Mouse (Mus musculus) myocyte (in vitro differentiated cells): ENCODE measurements around the gene Atp2b4. TPM values are rescaled to one million over a fixed set of nuclear protein-coding genes. Genes with fewer than 3 reads are reported as not detected.

Experiments
- H3K27me3 ChIP-seq: one replicate; pipeline ENCODE4 v1.6.1; 2011; ENCODE audit not compliant: control insufficient read depth, insufficient read depth, insufficient read length
- H3K36me3 ChIP-seq: one replicate; pipeline ENCODE4 v1.6.1; 2011; ENCODE audit not compliant: control insufficient read depth, insufficient read depth
- H3K4me2 ChIP-seq: one replicate; pipeline ENCODE4 v1.6.1; 2011; ENCODE audit warnings: low read depth, control low read depth
- H3K4me3 ChIP-seq: one replicate; pipeline ENCODE4 v1.5.1; 2011; ENCODE audit warnings: mild to moderate bottlenecking, control low read depth, moderate library complexity
- H3K79me2 ChIP-seq: one replicate; pipeline ENCODE4 v1.6.1; 2011; ENCODE audit not compliant: control insufficient read depth, insufficient read depth
- H3ac ChIP-seq: one replicate; pipeline ENCODE4 v1.6.1; 2011; ENCODE audit not compliant: control insufficient read depth, insufficient read length
- CEBPB ChIP-seq: IDR thresholded peaks from 2 replicates; pipeline ENCODE4 v1.6.1; 2011; ENCODE audit warnings: mild to moderate bottlenecking, moderate library complexity; ENCODE audit not compliant: poor library complexity, insufficient read depth, severe bottlenecking
- E2F4 ChIP-seq: IDR thresholded peaks from one replicate; pipeline ENCODE4 v1.6.1; 2011; ENCODE audit warnings: mild to moderate bottlenecking, control low read depth, moderate library complexity; ENCODE audit not compliant: insufficient read depth
- MAX ChIP-seq: IDR thresholded peaks from one replicate; pipeline ENCODE4 v1.6.1; 2011; ENCODE audit warnings: low read depth, mild to moderate bottlenecking, control low read depth
- MYOD1 ChIP-seq, 3 experiments: IDR thresholded peaks; one replicate each; pipeline ENCODE4 v1.6.1; 2011; ENCODE audit warnings: control low read depth in 2 of 3, low read depth in 2 of 3, mild to moderate bottlenecking in 2 of 3, moderate library complexity in 1 of 3; ENCODE audit not compliant: insufficient read length in 2 of 3, control insufficient read depth in 1 of 3
- MYOG ChIP-seq, 3 experiments: IDR thresholded peaks; one replicate each; pipeline ENCODE4 v1.6.1; 2011; ENCODE audit warnings: control low read depth in 2 of 3, low read depth in 2 of 3, mild to moderate bottlenecking in 2 of 3; ENCODE audit not compliant: insufficient read length in 2 of 3, control insufficient read depth in 1 of 3, insufficient read depth in 1 of 3
- POLR2A ChIP-seq: IDR thresholded peaks from one replicate; pipeline ENCODE4 v1.6.1; 2011; ENCODE audit warnings: low read depth, mild to moderate bottlenecking, control low read depth, moderate library complexity; ENCODE audit not compliant: insufficient read length
- POLR2AphosphoS2 ChIP-seq: IDR thresholded peaks from one replicate; pipeline ENCODE4 v1.6.1; 2011; ENCODE audit warnings: low read depth, control low read depth; ENCODE audit not compliant: insufficient read length
- REST ChIP-seq: IDR thresholded peaks from one replicate; pipeline ENCODE4 v1.6.1; 2011; ENCODE audit warnings: mild to moderate bottlenecking, control low read depth, moderate library complexity; ENCODE audit not compliant: insufficient read depth, insufficient read length
- SRF ChIP-seq: IDR thresholded peaks from one replicate; pipeline ENCODE4 v1.6.1; 2011; ENCODE audit warnings: low read depth; ENCODE audit not compliant: control insufficient read depth, insufficient read length
- TCF12 ChIP-seq: IDR thresholded peaks from one replicate; pipeline ENCODE4 v1.6.1; 2011; ENCODE audit warnings: mild to moderate bottlenecking, control low read depth; ENCODE audit not compliant: poor library complexity, insufficient read depth, severe bottlenecking
- TCF3 ChIP-seq: IDR thresholded peaks from one replicate; pipeline ENCODE4 v1.6.1; 2011; ENCODE audit warnings: low read depth, control low read depth; ENCODE audit not compliant: insufficient read length
- USF1 ChIP-seq: IDR thresholded peaks from one replicate; pipeline ENCODE4 v1.6.1; 2011; ENCODE audit warnings: low read depth, mild to moderate bottlenecking, control low read depth, moderate library complexity
- polyA plus RNA-seq: library from polyadenylated mRNA; unstranded; fragments of >200 nt; fragmentation: generic; extraction: Trizol; gene quantifications from one replicate; pipeline ENCODE4 v1.2.1, GENCODE M21; 2012; ENCODE audit warnings: missing spikeins

Atp2b4 gene
- polyA plus RNA-seq, 1 experiment, result 28.1 TPM

DNA sequence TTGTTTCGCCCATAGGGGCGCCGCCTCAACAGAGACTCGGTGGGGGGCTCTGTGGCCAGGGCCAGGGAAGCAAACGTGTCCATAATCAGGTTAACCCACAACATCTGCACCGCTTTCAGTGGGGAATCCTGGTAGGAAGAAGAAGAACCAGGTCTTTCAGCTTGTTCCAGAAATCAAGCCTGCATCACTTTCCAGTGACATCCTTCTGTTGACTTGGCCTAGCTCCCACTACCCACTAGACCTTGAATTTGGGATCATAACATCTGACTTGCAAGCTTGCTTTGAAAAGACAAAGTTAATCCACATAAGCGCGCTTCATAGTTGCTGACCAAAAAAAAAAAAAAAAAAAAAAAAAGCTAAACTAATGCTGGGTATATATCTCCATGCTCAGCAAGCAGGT lies 82.1 kb downstream of the Atp2b4 start:
- no peaks in the 10 kb centered on the region for H3K27me3 ChIP-seq
- no peak overlapping the region for H3K4me2 ChIP-seq
- no peak overlapping the region for H3ac ChIP-seq
- no peak overlapping the region for H3K4me3 ChIP-seq
- H3K36me3 ChIP-seq, result no peaks in the 10 kb centered on the region
- no peaks in the 10 kb centered on the region for H3K79me2 ChIP-seq
- TF ChIP-seq USF1, result no peak
- TF ChIP-seq CEBPB, result no peak
- no peak for TF ChIP-seq TCF12
- TF ChIP-seq MYOG (IDR thresholded peaks at IDR 0.05; ENCODE audit: control insufficient read depth in 1 of 3, insufficient read depth in 1 of 3, insufficient read length in 2 of 3, low read depth in 2 of 3), result no peak
- no peak for TF ChIP-seq E2F4
- TF ChIP-seq POLR2A, result no peak
- TF ChIP-seq POLR2AphosphoS2, result no peak
- TF ChIP-seq TCF3, result no peak
- no peak for TF ChIP-seq MAX
- no peak for TF ChIP-seq SRF
- TF ChIP-seq REST, result no peak
- no peak for TF ChIP-seq MYOD1 (IDR thresholded peaks at IDR 0.05; ENCODE audit: control insufficient read depth in 1 of 3, insufficient read length in 2 of 3, low read depth in 2 of 3)

DNA sequence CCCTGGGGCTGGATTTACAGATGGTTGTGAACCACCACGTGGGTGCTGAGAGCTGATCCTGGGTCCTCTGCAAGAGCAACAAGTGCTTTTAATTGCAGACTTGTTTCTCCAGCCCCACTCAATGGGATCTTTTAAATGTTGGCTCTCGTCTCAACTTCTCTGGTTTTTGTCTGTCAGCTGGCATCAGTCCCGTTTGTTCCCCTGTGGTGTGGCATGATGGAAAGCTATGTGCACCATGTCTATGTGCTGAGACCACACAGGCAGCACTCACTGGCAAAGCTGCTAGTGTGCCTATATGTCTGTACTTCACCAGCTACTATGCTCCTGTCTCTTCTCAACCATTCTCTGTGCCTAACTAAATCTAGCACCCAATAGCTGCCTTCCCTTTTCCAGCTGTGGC lies 82.5 kb downstream of the Atp2b4 start:
- no peaks in the 10 kb centered on the region for H3K27me3 ChIP-seq
- no peak overlapping the region for H3K4me2 ChIP-seq
- H3ac ChIP-seq, result no peak overlapping the region
- H3K4me3 ChIP-seq, result no peak overlapping the region
- no peaks in the 10 kb centered on the region for H3K36me3 ChIP-seq
- no peaks in the 10 kb centered on the region for H3K79me2 ChIP-seq
- TF ChIP-seq POLR2AphosphoS2 (no peak), MYOG (IDR thresholded peaks at IDR 0.05; ENCODE audit: control insufficient read depth in 1 of 3, insufficient read depth in 1 of 3, insufficient read length in 2 of 3, low read depth in 2 of 3) (no peak), REST (no peak), TCF12 (no peak), MYOD1 (IDR thresholded peaks at IDR 0.05; ENCODE audit: control insufficient read depth in 1 of 3, insufficient read length in 2 of 3, low read depth in 2 of 3) (no peak), TCF3 (no peak), E2F4 (no peak), POLR2A (no peak), USF1 (no peak), SRF (no peak), MAX (no peak), CEBPB (no peak)

DNA sequence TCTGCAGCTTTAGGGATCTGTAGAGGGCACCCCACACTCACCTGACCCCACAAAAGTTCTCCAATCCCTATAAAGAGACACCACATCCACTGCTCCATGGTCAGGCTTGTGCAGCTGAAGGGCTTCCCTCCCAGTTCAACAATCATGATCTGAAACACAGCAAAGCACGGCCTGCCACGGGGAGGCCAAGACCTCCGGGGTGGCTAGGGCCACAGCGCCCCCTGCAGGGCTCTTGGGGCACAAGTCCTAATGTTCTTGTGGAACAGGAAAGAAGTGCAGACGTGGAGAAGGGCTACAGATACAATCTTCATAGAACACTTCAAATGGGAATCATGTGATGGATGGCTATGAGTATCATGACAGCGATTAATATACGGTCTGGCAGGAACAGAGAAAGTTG lies 84.4 kb downstream of the Atp2b4 start:
- no peaks in the 10 kb centered on the region for H3K27me3 ChIP-seq
- H3K4me3 ChIP-seq, result no peak overlapping the region
- no peaks in the 10 kb centered on the region for H3K36me3 ChIP-seq
- TF ChIP-seq MYOD1 (IDR thresholded peaks at IDR 0.05; ENCODE audit: control insufficient read depth in 1 of 3, insufficient read length in 2 of 3, low read depth in 2 of 3), result no peak
- TF ChIP-seq E2F4, result no peak
- TF ChIP-seq USF1, result no peak
- no peak for TF ChIP-seq POLR2A
- no peak for TF ChIP-seq MYOG (IDR thresholded peaks at IDR 0.05; ENCODE audit: control insufficient read depth in 1 of 3, insufficient read depth in 1 of 3, insufficient read length in 2 of 3, low read depth in 2 of 3)
- no peak for TF ChIP-seq MAX
- TF ChIP-seq CEBPB, result no peak
- TF ChIP-seq TCF12, result no peak
- no peak for TF ChIP-seq TCF3
- TF ChIP-seq SRF, result no peak
- no peak for TF ChIP-seq REST
- no peak for TF ChIP-seq POLR2AphosphoS2
- no peaks in the 10 kb centered on the region for H3K79me2 ChIP-seq
- H3K4me2 ChIP-seq, result no peak overlapping the region
- no peak overlapping the region for H3ac ChIP-seq

DNA sequence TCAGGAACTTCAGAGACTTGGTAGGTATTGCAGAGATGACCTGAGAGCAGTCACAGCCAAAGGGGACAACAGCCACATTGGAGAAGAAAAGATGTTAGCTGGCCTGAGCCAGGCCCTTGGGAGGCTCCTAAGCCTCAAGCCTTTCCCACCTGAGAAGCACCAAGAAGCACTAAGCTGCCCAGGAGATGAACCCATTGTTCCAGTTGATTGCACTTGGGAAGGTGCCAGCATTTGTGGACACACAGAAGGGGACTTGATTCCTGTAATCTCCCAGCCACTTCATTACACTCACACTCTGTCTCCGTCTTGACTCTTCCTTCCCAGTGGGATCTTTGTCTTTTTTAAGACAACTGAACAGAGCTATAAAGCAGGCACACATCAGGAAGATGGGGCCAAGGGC lies 85.7 kb downstream of the Atp2b4 start:
- Histone ChIP-seq H3K79me2 (no peaks in the 10 kb centered on the region), H3K4me2 (no peak overlapping the region), H3ac (no peak overlapping the region), H3K4me3 (no peak overlapping the region), H3K36me3 (no peaks in the 10 kb centered on the region), H3K27me3 (no peaks in the 10 kb centered on the region)
- TF ChIP-seq CEBPB (no peak), MYOG (IDR thresholded peaks at IDR 0.05; ENCODE audit: control insufficient read depth in 1 of 3, insufficient read depth in 1 of 3, insufficient read length in 2 of 3, low read depth in 2 of 3) (no peak), POLR2A (no peak), E2F4 (no peak), POLR2AphosphoS2 (no peak), MYOD1 (IDR thresholded peaks at IDR 0.05; ENCODE audit: control insufficient read depth in 1 of 3, insufficient read length in 2 of 3, low read depth in 2 of 3) (no peak), MAX (no peak), TCF3 (no peak), SRF (no peak), REST (no peak), TCF12 (no peak), USF1 (no peak)
